19 mouse cellular contexts compared by ENCODE assay signal in the genomic region with DNA sequence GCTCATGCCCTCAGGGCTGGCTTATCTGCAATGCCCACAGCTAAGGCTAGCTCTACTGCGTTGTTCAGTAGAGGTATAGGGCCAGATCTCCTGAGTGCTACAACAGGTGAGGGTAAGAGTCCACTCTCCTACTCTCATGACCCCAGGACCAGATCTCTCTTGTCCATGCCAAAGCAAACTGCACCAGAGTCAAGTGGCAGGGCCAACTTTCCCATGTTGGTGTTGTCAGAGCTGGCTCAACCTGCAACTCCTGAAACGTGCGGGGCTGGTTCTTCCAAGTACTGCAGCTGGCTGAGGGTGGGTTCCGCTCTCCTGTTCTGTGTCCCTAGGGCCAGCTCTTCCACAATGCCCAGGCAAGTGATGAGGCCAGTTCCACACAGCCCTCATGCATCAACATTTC.
DNase-seq lines count a peak whose midpoint lies in the region; ATAC-seq and TF ChIP-seq lines count a peak whose summit lies in the region.
"Had no signal": no experiment of that assay in that cellular context is flagged by ENCODE, and none has a peak within 500 bp of the region (broad histone marks: within the 10 kb centered on the region; RNA-seq: fewer than 3 reads in every experiment).

No protein-coding gene starts in this region.

- no peak for TF ChIP-seq EP300 in liver, postnatal 0 days (IDR thresholded peaks at IDR 0.05; ENCODE audit: low read depth)

- WGBS in liver, adult 2 months, result 27% methylated on average over 4 of the region's 4 CpGs
- 74% methylated on average over 4 of the region's 4 CpGs for WGBS in liver, postnatal 0 days (ENCODE audit: insufficient replicate concordance)

- no peak for TF ChIP-seq CTCF in liver, adult 2 months (IDR thresholded peaks at IDR 0.05; ENCODE audit: low read depth, low read length)
- no peak for TF ChIP-seq CTCF in liver, postnatal 0 days (IDR thresholded peaks at IDR 0.05; ENCODE audit: low read depth)

- no peaks in the 10 kb centered on the region for H3K27me3 ChIP-seq in liver, adult 2 months (ENCODE audit: control insufficient read depth, insufficient read depth, low read length)
- no peaks in the 10 kb centered on the region for H3K27me3 ChIP-seq in liver, postnatal 0 days (ENCODE audit: insufficient read depth, low read length)
- H3K27me3 ChIP-seq: CH12.LX had no signal

- no peaks in the 10 kb centered on the region for H3K9me3 ChIP-seq in liver, postnatal 0 days (ENCODE audit: low read length)

- H3K4me2 ChIP-seq in liver, postnatal 0 days (ENCODE audit: low read depth, low read length), result no peak overlapping the region

- H3K4me3 ChIP-seq in liver, adult 2 months (ENCODE audit: insufficient read depth, low read depth, low read length), result no peak overlapping the region
- no peak overlapping the region for H3K4me3 ChIP-seq in liver, postnatal 0 days (ENCODE audit: low read depth, low read length)

- intact Hi-C loops in heart, postnatal 10 days (cut with DNase I), result loop anchor here (5.0 to 10.0 kb wide), 6 partner anchors 94 to 1147 kb away; a partner anchor contains a TSS

- no peak overlapping the region for H3K27ac ChIP-seq in liver, adult 2 months (replicated peaks; ENCODE audit: insufficient read depth, low read depth, low read length)
- no peak overlapping the region for H3K27ac ChIP-seq in liver, postnatal 0 days (ENCODE audit: low read depth)

- no peaks in the 10 kb centered on the region for H3K79me2 ChIP-seq in liver, adult 2 months (ENCODE audit: control insufficient read depth, insufficient read depth, low read length)

- no peaks in the 10 kb centered on the region; the same call in 1 of the 2 replicates for H3K4me1 ChIP-seq in liver, adult 2 months (ENCODE audit: control insufficient read depth, insufficient read depth, low read length)
- no peaks in the 10 kb centered on the region for H3K4me1 ChIP-seq in liver, postnatal 0 days (ENCODE audit: insufficient read depth)

- no peak for ATAC-seq in liver, postnatal 0 days
- ATAC-seq: activated CD4-positive, CD25-positive, alpha-beta regulatory T cell, adult 4 months; CD4-positive, CD25-positive, alpha-beta regulatory T cell, adult 4 months; Patski had no signal

- peak; percentile 86 for DNase-seq in heart, adult 11 months
- DNase-seq in heart, postnatal 10 days, result no peak
- peak; percentile 86 for DNase-seq in liver, adult 2 months (ENCODE audit: extremely low read depth, low read depth, low spot score)
- no peak for DNase-seq in liver, postnatal 0 days
- DNase-seq: adrenal gland, adult 2 months; adrenal gland, adult 8-10 months; adrenal gland, postnatal 10 days; adrenal gland, postnatal 14 days; adrenal gland, postnatal 25 days; adrenal gland, postnatal 36 days; B cell, adult 2 months; cerebellum, adult 11 months; cerebellum, adult 11-12 months; cerebellum, adult 18-20 months had no signal

- no peaks in the 10 kb centered on the region for H3K36me3 ChIP-seq in liver, adult 2 months (ENCODE audit: control insufficient read depth, insufficient read depth, low read length)
- no peaks in the 10 kb centered on the region for H3K36me3 ChIP-seq in liver, postnatal 0 days (replicated peaks; ENCODE audit: insufficient read depth, low read length)
- H3K36me3 ChIP-seq: G1E had no signal

- TF ChIP-seq POLR2A in liver, adult 2 months (IDR thresholded peaks at IDR 0.05; ENCODE audit: extremely low read depth, insufficient read depth, low read length), result no peak

- no peak overlapping the region for H3K9ac ChIP-seq in liver, adult 2 months (ENCODE audit: low read depth, low read length)
- no peak overlapping the region for H3K9ac ChIP-seq in liver, postnatal 0 days (replicated peaks)

Comparison
In these comparisons a context has a peak if more than half of its experiments do, and no peak if none do; other contexts are left out.
1. DNase-seq: peak in heart, adult 11 months (single experiment) and liver, adult 2 months (single experiment); none in heart, postnatal 10 days (0 of 2) and liver, postnatal 0 days (single experiment).